Mouse (Mus musculus) forebrain, embryonic 14.5 days (tissue): ENCODE data around the gene Zfp945. TPM values are rescaled to one million over a fixed set of nuclear protein-coding genes. Genes with fewer than 3 reads are reported as not detected.
A peak's percentile ranks its signal among the peaks of the same experiment; 100 is the strongest.

ENCODE experiments used
- ATAC-seq: fragments of 200-750 bp; cut with Nextera tagmentation; 2 replicates; pipeline ENCODE4 v1.8.0; 2017; ENCODE audit warnings: mild to moderate bottlenecking, moderate library complexity
- DNase-seq: peaks from one replicate; pipeline ENCODE4 v3.0.0-alpha.2; 2015; ENCODE audit warnings: low spot score
- H3K27ac ChIP-seq: fragments of 300-500 bp; sonication (generic); 2 replicates; pipeline ENCODE4 v1.5.1; 2014; ENCODE audit warnings: low read depth, mild to moderate bottlenecking, control low read depth, low read length, moderate library complexity
- H3K27me3 ChIP-seq: fragments of 300-500 bp; sonication (generic); replicated peaks from 2 replicates; pipeline ENCODE4 v1.6.1; 2014; ENCODE audit warnings: low read length, control low read depth, mixed read lengths; ENCODE audit not compliant: control insufficient read depth, insufficient read depth
- H3K36me3 ChIP-seq: fragments of 300-500 bp; sonication (generic); 2 replicates; pipeline ENCODE4 v1.6.1; 2014; ENCODE audit warnings: low read length, control low read depth; ENCODE audit not compliant: control insufficient read depth, insufficient read depth
- H3K4me1 ChIP-seq: fragments of 300-500 bp; sonication (generic); 2 replicates; pipeline ENCODE4 v1.6.1; 2014; ENCODE audit warnings: antibody characterized with exemption, low read length, control low read depth; ENCODE audit not compliant: control insufficient read depth, insufficient read depth
- H3K4me2 ChIP-seq: fragments of 300-500 bp; sonication (generic); 2 replicates; pipeline ENCODE4 v1.6.1; 2014; ENCODE audit warnings: mild to moderate bottlenecking, control low read depth, low read length
- H3K4me3 ChIP-seq: fragments of 300-500 bp; sonication (generic); 2 replicates; pipeline ENCODE4 v1.5.1; 2014; ENCODE audit warnings: low read depth, low read length, control low read depth
- H3K9ac ChIP-seq: fragments of 300-500 bp; sonication (generic); 2 replicates; pipeline ENCODE4 v1.6.1; 2014; ENCODE audit warnings: mild to moderate bottlenecking, low read length, control low read depth, moderate library complexity
- H3K9me3 ChIP-seq: fragments of 300-500 bp; sonication (generic); replicated peaks from 2 replicates; pipeline ENCODE4 v1.6.1; 2016; ENCODE audit warnings: low read length, control low read depth, mixed read lengths; ENCODE audit not compliant: control insufficient read depth
- WGBS: fragments of 180-500 bp; shearing (Covaris S2); extraction: QIAGEN DNeasy Blood & Tissue Kit; methylation state at CpG from one replicate; pipeline ENCODE4 v1.1.7; 2014; 5-methylcytosine and 5-hydroxymethylcytosine counted together
- polyA plus RNA-seq: library from polyadenylated mRNA; unstranded; fragments of >200 nt; fragmentation: Nextera tagmentation; extraction: Ambion mirVana; gene quantifications from 2 replicates; pipeline ENCODE4 v1.2.1, GENCODE M21; 2014

Zfp945 gene
- polyA plus RNA-seq, 1 experiment from 2014 or later, result 26.0 TPM

DNA sequence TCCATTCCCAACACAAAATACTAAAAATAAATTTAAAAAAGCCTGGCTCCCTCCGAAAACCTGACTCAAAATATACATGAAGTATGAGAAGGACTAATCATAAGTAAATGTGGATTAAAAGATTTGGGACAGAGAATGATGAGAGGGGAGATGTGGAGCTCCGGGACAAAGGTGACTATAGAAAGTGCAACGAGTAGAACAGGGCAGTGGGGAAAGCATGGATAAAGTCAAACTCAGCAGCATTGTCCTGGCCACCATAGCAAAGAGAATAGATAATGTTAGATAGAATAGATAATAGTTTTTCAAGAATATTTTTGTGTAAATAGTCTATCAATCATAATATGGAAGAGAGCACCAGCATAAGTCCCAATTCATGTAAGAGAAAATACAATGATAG lies 48.7 kb downstream of the Zfp945 start:
- Histone ChIP-seq H3K9ac (peak overlapping the region; percentile 84), H3K4me2 (peak overlapping the region; percentile 49), H3K9me3 (no peaks in the 10 kb centered on the region), H3K27me3 (no peaks in the 10 kb centered on the region), H3K36me3 (0 out of 2 replicates have a peak, but pooled peaks cover 6% of the 10 kb centered on the region), H3K27ac (peak overlapping the region; percentile 95; the same call in 1 of the 2 replicates), H3K4me1 (peaks cover 3% of the 10 kb centered on the region; the same call in 1 of the 2 replicates), H3K4me3 (peak overlapping the region; percentile 66)
- DNase-seq, result no peak
- no peak for ATAC-seq
- 64% methylated on average over 3 of the region's 3 CpGs for WGBS

DNA sequence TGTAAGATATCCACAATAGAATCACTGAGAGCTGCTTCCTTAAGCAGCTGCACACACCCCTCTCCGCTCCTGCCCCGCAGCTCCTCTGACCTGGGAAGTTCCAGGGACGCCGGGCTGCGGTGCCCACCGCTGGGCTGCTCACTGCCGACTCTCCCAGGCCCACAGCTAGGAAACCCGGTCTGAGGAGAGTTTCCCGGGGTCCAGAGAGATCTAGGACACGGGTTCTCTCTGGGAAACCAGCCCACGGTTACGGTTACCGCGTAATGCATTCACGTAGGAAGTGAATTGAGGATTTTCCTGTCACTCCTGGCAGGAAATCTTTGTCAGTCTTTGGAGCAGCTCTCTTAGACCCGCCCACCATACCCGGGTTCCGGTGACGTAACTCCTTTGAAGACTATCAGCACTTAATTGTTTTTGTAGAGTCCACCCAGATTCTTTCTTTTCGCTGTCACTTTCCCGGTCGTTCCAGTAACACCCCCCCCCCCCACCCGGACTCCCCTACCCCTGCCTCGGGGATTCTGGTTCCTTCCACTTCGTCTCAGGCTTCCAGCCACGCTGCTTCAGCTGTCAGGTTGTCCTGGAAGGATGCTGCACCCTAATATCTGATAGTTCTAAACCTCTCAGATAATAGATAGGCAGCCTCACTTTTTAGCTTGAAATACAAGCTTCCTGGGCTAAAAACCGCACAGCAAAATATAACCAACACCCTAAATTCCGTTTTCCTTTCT lies 49.3 kb downstream of the Zfp945 start:
- under 1% methylated on average over 28 of the region's 28 CpGs for WGBS
- DNase-seq (peak; percentile 97), ATAC-seq (peak; percentile 98)

DNA sequence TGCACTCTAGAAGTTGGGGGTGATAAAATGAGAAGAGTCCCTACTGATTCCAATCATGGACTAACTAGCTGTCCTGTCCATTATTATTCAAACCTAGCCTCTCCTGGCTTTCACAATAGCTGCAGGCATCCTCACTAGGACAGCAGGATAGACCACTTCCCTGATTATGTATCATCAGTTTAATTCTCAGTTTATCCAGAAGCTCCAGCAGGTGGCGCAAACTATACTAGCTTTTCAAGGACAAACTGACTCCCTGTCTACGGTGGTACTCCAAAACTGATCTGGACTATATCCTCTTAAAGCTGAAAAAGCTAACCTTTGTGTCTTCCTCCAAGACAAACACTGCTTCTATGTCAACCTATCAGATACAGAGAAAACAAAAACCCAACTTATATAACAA lies 67.2 kb downstream of the Zfp945 start:
- ATAC-seq (no peak), DNase-seq (no peak)
- Histone ChIP-seq H3K27ac (no peak overlapping the region), H3K4me2 (no peak overlapping the region), H3K9ac (no peak overlapping the region), H3K4me3 (no peak overlapping the region), H3K27me3 (no peaks in the 10 kb centered on the region), H3K9me3 (peaks cover 18% of the 10 kb centered on the region; the same call in 1 of the 2 replicates), H3K4me1 (no peaks in the 10 kb centered on the region), H3K36me3 (no peaks in the 10 kb centered on the region; the same call in 1 of the 2 replicates)
- WGBS, result 63% methylated on average over 2 of the region's 2 CpGs

More for the DNA sequence above, 49.3 kb downstream of the Zfp945 start:
- Histone ChIP-seq H3K4me3 (peak overlapping the region; percentile 66), H3K4me1 (peaks cover 3% of the 10 kb centered on the region; the same call in 1 of the 2 replicates), H3K9ac (peak overlapping the region; percentile 84), H3K4me2 (peak overlapping the region; percentile 49), H3K9me3 (no peaks in the 10 kb centered on the region), H3K27me3 (no peaks in the 10 kb centered on the region), H3K27ac (peak overlapping the region; percentile 95), H3K36me3 (0 out of 2 replicates have a peak, but pooled peaks cover 6% of the 10 kb centered on the region)

Other genes with a start within 250 kb of the Zfp945 start
- not detected in 2 replicates for gene Vmn2r113, start 75.8 kb upstream of the Zfp945 start, polyA plus RNA-seq
- not detected in 2 replicates for gene Vmn2r-ps130, start 194.0 kb upstream of the Zfp945 start, polyA plus RNA-seq